ENCODE assay signal across 8 mouse cellular contexts in genomic region chr6:88741791-88742190, GRCm38 (mm10). TPM values are rescaled to one million over a fixed set of nuclear protein-coding genes. Genes with fewer than 3 reads are reported as not detected.
A peak's percentile ranks its signal among the peaks of the same experiment; 100 is the strongest.
DNase-seq lines count a peak whose midpoint lies in the region; ATAC-seq and TF ChIP-seq lines count a peak whose summit lies in the region.
"Had no signal": no experiment of that assay in that cellular context is flagged by ENCODE, and none has a peak within 500 bp of the region (broad histone marks: within the 10 kb centered on the region; RNA-seq: fewer than 3 reads in every experiment).

No protein-coding gene starts in this region.

- TF ChIP-seq CTCF in Patski (IDR thresholded peaks at IDR 0.05): no peak
- TF ChIP-seq CTCF in forebrain, postnatal 0 days (IDR thresholded peaks at IDR 0.05; ENCODE audit: low read depth): no peak

- H3K4me2 ChIP-seq in kidney, embryonic 14.5 days (replicated peaks; ENCODE audit: low read depth, low read length): no peak overlapping the region
- no peak overlapping the region for H3K4me2 ChIP-seq in forebrain, postnatal 0 days (ENCODE audit: low read depth)
- H3K4me2 ChIP-seq: embryonic facial prominence, embryonic 13.5 days had no signal

- no peaks in the 10 kb centered on the region for H3K36me3 ChIP-seq in kidney, embryonic 14.5 days (ENCODE audit: control insufficient read depth, insufficient read depth, low read length)
- H3K36me3 ChIP-seq in forebrain, postnatal 0 days (ENCODE audit: insufficient read depth): no peaks in the 10 kb centered on the region
- H3K36me3 ChIP-seq: embryonic facial prominence, embryonic 13.5 days had no signal

- no peaks in the 10 kb centered on the region for H3K9me3 ChIP-seq in kidney, embryonic 14.5 days (ENCODE audit: control insufficient read depth, low read length)
- H3K9me3 ChIP-seq in forebrain, postnatal 0 days (ENCODE audit: low read length): no peaks in the 10 kb centered on the region
- H3K9me3 ChIP-seq: embryonic facial prominence, embryonic 13.5 days had no signal

- ATAC-seq in kidney, embryonic 14.5 days (ENCODE audit: low FRiP score, low TSS enrichment): peak; percentile 47; the same call in 1 of the 2 replicates
- peak; percentile 53 for ATAC-seq in Patski
- peak; percentile 55 for ATAC-seq in forebrain, postnatal 0 days

- H3K27me3 ChIP-seq in kidney, embryonic 14.5 days (ENCODE audit: control insufficient read depth, insufficient read depth, low read length): no peaks in the 10 kb centered on the region
- no peaks in the 10 kb centered on the region for H3K27me3 ChIP-seq in Patski
- H3K27me3 ChIP-seq in forebrain, postnatal 0 days (ENCODE audit: insufficient read depth, low read length): no peaks in the 10 kb centered on the region
- H3K27me3 ChIP-seq: embryonic facial prominence, embryonic 13.5 days had no signal

- H3K4me1 ChIP-seq in kidney, embryonic 14.5 days (ENCODE audit: control insufficient read depth, insufficient read depth, low read length): peaks cover 25% of the 10 kb centered on the region
- H3K4me1 ChIP-seq in forebrain, postnatal 0 days (ENCODE audit: insufficient read depth): 0 out of 2 replicates have a peak, but pooled peaks cover 10% of the 10 kb centered on the region

- CTCF ChIA-PET in Patski (lab: Charles Lee): interaction anchor here (1.0 to 1.5 kb wide), 3 partner anchors 9 to 100 kb away, joined by 3 to 4 read pairs (median 3); partner anchors contain the start of gene Abtb1

- in situ Hi-C loops in Patski (cut with MboI; ENCODE audit: low pct_unique_long_range_greater_than_20kb): no loop called here

- H3K9ac ChIP-seq in kidney, embryonic 14.5 days (ENCODE audit: low read depth, low read length): no peak overlapping the region
- H3K9ac ChIP-seq in forebrain, postnatal 0 days: no peak overlapping the region
- H3K9ac ChIP-seq: embryonic facial prominence, embryonic 13.5 days had no signal

- POLR2A ChIA-PET in Patski (lab: Charles Lee): interaction anchor here (0.6 to 0.7 kb wide), 2 partner anchors 19 to 161 kb away, joined by 3 to 5 read pairs; no protein-coding TSS in a partner anchor

- no peak for DNase-seq in kidney, adult 18-20 months
- peak; percentile 78 for DNase-seq in Patski (ENCODE audit: low read depth, low spot score)
- DNase-seq in brain, adult 2 months (ENCODE audit: low read depth, low spot score): peak; percentile 93
- DNase-seq in forebrain, postnatal 0 days: peak; percentile 64
- no peak for DNase-seq in spleen, postnatal 36 days (ENCODE audit: low spot score in 2 of 2)
- no peak for DNase-seq in embryo, embryonic 11 days

- WGBS in kidney, embryonic 14.5 days: 29% methylated on average over 3 of the region's 3 CpGs
- 47% methylated on average over 3 of the region's 3 CpGs for WGBS in forebrain, postnatal 0 days

- peak overlapping the region; percentile 62; the same call in 1 of the 2 replicates for H3K27ac ChIP-seq in kidney, embryonic 14.5 days (ENCODE audit: low read depth, low read length)
- H3K27ac ChIP-seq in forebrain, postnatal 0 days (ENCODE audit: low read depth, low read length): no peak overlapping the region
- H3K27ac ChIP-seq: embryonic facial prominence, embryonic 13.5 days had no signal

- H3K4me3 ChIP-seq in kidney, embryonic 14.5 days (ENCODE audit: low read length): no peak overlapping the region
- no peak overlapping the region for H3K4me3 ChIP-seq in forebrain, postnatal 0 days (ENCODE audit: low read depth, low read length)
- H3K4me3 ChIP-seq: embryonic facial prominence, embryonic 13.5 days had no signal

RNA-seq across cellular contexts. Expression of gene Mgll, which starts 17.6 kb away (rescaled TPM):
- 22.8 and 29.9 TPM in 2 replicates for polyA plus RNA-seq in kidney, embryonic 14.5 days (2014; fragmentation: Nextera tagmentation; extraction: Ambion mirVana)
- polyA plus RNA-seq in Patski (2021): 4.2 TPM
- total RNA-seq in forebrain, postnatal 0 days (2014; rRNA removed): 35.1 and 37.5 TPM in 2 replicates
- polyA plus RNA-seq in forebrain, postnatal 0 days (2015; fragmentation: Nextera tagmentation; extraction: Ambion mirVana): 48.7 and 60.7 TPM in 2 replicates

Comparison
In these comparisons a context has a peak if more than half of its experiments do, and no peak if none do; other contexts are left out.
1. DNase-seq: peak in Patski (single experiment), brain, adult 2 months (single experiment) and forebrain, postnatal 0 days (single experiment); none in kidney, adult 18-20 months (single experiment), spleen, postnatal 36 days (0 of 2) and embryo, embryonic 11 days (single experiment).
2. Peak in every context shown above with its lines, with median percentiles within 50 percentile points of each other: ATAC-seq.